Mouse (Mus musculus) heart, adult 11 months (tissue): Measurements from ENCODE around the gene Gpr119.
A peak's percentile ranks its signal among the peaks of the same experiment; 100 is the strongest.

Source experiments
- DNase-seq: peaks from one replicate; pipeline ENCODE4 v3.0.0; 2022

The Gpr119 gene

GRCm38 (mm10) chrX:48674171-48674570 is at the start of gene Gpr119:
Gene Gpr119 (minus strand): TSS chrX:48674478.
- DNase-seq = no peak

GRCm38 (mm10) chrX:48712846-48713245 is 38.6 kb upstream of the Gpr119 start:
- DNase-seq = no peak

DNA sequence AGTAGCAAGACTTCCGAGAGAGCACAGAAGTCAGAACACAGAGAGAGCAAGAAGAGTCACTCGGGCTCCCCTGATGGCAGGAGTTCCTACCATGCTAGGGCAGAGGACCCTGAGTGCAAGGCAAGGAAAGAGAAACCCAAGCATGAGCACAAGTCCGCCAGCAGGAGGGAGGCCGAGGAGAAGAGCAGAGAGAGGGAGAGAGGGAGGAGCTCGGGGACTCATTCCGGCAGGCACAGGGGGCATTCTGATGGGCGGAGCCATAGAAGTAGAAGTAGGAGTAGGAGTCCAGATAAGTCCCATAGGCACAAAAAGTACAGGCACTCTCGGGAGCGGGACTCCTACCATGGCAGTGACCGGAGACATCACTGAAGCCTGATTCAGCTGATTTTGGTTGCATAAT is 35.4 kb upstream of the Gpr119 start:
- no peak for DNase-seq

DNA sequence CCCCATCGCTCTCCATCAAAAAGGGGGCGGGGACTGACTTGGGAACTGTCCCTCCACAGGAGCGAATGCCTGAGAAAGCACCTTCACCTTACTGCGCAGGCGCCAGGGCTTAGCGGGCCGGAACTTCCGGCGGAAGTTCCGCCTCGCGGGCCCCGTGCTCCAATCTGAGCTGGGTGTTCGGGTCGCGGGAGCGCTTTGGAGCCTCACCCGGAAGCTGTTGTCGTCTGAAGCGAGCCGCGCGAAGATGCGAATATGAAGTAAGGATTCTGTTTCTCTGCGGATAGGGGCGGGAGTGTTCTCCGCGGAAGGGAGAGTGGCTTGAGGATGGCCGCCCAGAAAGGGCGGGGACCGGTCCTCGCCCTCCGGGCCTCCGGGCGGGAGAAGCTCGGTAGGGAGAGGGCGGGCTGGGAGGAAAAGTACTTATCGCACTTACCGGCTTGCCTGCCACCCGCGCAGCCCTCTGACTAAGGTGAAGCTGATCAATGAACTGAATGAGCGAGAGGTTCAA is 20.6 kb upstream of the Gpr119 start, which contains the start of gene Rbmx2:
Rbmx2 (plus strand) TSS at position 141 of the 508 bp plus-strand sequence.
- peak; percentile 99 for DNase-seq

GRCm38 (mm10) chrX:48694460-48694859 is 20.2 kb upstream of the Gpr119 start:
- no peak for DNase-seq

- no peak for DNase-seq
These were observed 9.6 kb upstream of the Gpr119 start for GRCm38 (mm10) chrX:48683857-48684256.

- DNase-seq = peak; percentile 42
These were observed 9.2 kb upstream of the Gpr119 start for GRCm38 (mm10) chrX:48683451-48683850.

- no peak for DNase-seq
These were observed 2.6 kb downstream of the Gpr119 start for GRCm38 (mm10) chrX:48671714-48672113.

GRCm38 (mm10) chrX:48669588-48669987 is 4.7 kb downstream of the Gpr119 start:
- DNase-seq = no peak

DNA sequence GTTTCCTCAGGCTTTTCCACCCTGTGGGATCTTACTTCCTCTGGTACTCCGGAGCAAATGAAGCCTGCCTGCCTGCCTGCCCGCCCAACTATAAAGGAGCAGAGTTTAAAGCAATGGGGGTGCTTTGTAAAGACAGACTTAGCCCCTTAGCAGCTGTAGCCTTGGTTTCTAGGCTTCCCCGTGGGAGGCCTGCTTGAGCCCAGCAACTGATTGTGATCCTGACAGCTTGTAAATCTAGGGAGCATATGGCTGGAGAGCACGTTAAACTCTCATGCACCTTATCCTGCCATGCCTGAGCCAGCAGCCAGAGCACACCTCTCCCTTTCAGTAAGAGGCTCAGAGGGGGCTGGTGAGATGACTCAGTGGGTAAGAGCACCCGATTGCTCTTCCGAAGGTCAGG is 7.5 kb downstream of the Gpr119 start:
- no peak for DNase-seq

DNA sequence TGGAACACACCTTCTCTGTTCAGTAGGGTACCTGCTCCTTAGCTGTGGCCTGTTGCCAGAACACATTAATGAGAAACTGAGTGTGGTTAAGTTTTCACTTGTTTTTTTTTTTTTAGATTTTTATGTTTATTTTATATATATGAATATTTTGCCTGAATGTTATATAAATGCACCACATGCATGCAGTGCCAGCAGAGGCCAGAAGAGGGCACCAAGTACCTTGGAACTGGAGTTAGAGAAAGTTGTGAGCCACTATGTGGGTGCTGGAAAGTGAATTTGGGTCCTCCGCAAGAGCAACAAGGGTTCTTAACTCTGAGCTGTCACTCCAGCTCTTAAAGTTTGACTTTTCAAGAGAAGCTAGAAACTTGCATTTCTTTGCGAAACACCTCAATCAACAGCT is 30.2 kb downstream of the Gpr119 start:
- DNase-seq = peak; percentile 61

- DNase-seq = no peak
These were observed 37.2 kb downstream of the Gpr119 start for GRCm38 (mm10) chrX:48637032-48637431.

DNA sequence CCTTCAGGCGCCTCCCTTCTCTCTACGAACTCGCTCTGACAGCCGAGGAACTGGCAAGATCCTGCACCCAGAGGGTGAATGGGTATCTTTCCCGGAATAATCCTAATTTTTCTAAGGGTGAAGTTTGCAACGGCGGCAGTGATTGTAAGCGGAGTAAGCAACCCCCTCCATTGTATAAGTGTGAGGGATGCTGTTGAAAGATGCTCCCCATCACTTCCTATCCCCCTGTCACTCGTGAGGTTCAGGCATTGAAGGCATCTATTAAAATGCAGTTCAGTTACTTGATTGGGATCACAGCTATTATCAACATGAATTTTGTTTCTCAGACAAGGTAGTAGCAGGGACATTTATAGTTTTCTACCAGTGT is 50.2 kb downstream of the Gpr119 start:
- DNase-seq = no peak

GRCm38 (mm10) chrX:48623379-48624053 is 50.8 kb downstream of the Gpr119 start, which contains the start of gene Slc25a14:
Gene Slc25a14 (plus strand): TSS chrX:48623413.
- peak; percentile 98 for DNase-seq

GRCm38 (mm10) chrX:48623049-48623378 is 51.3 kb downstream of the Gpr119 start:
- no peak for DNase-seq
